Mouse (Mus musculus): ENCODE data around the gene Prickle3.
"Not testable (repeated sequence)": the region's sequence is repeated elsewhere in the genome, so short reads cannot be mapped to it uniquely, and the experiment has no call there.

The Prickle3 gene

DNA sequence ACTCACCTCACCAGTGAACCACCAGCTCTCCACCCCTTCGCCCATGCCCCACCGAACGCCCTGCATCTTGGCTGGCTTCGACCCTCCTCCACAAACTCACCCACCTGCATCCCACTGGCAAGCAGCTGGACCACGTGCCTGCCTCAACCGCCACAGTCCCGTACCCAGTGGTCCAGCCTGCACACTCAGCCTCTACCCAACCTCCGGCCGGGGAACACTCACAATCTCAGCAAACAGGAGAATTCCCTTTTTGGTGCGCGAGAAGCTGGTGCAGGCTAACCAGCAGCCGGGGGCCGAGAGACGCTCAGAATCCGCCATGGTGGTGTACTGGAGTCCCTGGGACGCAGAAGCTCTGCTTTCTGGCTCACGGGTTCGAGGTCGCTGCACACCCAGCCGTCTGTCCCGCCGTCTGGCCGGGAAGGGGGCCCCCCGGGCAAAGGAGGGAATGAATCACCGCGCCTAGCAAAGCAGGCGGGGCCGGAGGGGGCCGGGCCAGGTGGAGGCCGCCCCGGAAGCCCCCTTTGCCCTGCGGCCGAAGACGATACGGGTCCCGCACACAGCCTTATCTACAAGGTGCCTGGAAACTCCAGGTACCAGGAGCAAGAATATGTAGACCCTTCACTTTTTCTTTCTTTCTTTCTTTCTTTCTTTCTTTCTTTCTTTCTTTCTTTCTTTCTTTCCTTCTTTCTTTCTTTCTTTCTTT, 14.0 kb downstream of the Prickle3 start, which contains the start of gene Plp2:
Plp2 (minus strand) TSS at position 470 of the 703 bp plus-strand sequence.
- DNase-seq (ENCODE audit: low read depth in 1 of 2, low spot score in 2 of 2): no peak

DNA sequence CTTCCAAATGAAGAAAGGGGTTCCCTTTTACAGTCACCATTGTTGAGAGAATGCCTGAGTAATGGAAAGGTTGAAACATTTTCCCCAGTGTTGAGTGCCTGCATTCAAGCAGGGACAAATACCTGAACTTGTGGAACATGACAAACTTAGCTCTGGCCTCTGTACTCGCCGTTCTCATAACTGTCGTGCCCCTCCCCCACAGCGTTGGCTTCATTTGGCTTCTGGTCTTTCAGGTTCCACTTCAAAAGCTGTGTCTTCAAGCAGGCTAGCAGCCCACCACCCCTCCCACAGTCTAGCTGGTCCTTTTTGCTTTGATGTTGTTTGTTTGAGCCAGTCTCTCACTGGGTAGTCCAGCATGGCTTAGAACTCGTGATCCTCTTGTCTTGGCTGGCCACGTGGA, 15.7 kb downstream of the Prickle3 start:
- DNase-seq (ENCODE audit: low read depth in 1 of 2, low spot score in 2 of 2): no peak

GRCm38 (mm10) chrX:7673578-7674281, 16.7 kb downstream of the Prickle3 start:
- DNase-seq (ENCODE audit: low read depth in 1 of 2, low spot score in 2 of 2): no peak

- no peak for DNase-seq (ENCODE audit: low read depth in 1 of 2, low spot score in 2 of 2)
Observed at GRCm38 (mm10) chrX:7674284-7675000, 17.4 kb downstream of the Prickle3 start.

- DNase-seq (ENCODE audit: low read depth in 1 of 2, low spot score in 2 of 2): no peak
Observed at GRCm38 (mm10) chrX:7675001-7675380, 17.9 kb downstream of the Prickle3 start.

- no peak for DNase-seq (ENCODE audit: low read depth in 1 of 2, low spot score in 2 of 2)
Observed at GRCm38 (mm10) chrX:7678986-7679385, 21.9 kb downstream of the Prickle3 start.

- peak; percentile 48 to 73 for DNase-seq (ENCODE audit: low read depth in 1 of 2, low spot score in 2 of 2)
Observed at GRCm38 (mm10) chrX:7679405-7680056, 22.5 kb downstream of the Prickle3 start.

DNA sequence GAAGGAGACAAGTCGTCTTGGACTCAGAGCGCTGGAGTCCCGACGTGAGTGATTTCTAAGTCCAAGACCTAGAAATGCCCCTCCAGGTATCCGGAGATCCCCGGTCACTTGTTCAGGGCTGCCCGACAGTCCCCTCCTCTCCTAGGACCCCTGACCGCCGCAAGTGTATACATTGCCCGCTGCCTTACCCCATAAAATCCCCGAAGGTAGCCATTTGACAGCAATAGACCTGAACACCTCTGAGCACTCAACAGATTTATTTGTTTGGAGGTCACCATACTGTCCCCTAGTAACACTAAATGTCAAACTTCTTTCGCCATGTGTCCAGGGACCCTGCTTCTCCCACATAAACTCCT, 23.0 kb downstream of the Prickle3 start:
- DNase-seq (ENCODE audit: low read depth in 1 of 2, low spot score in 2 of 2): no peak

GRCm38 (mm10) chrX:7680864-7681263, 23.8 kb downstream of the Prickle3 start, which contains the start of gene Magix:
TSS of gene Magix (minus strand) at chrX:7681251.
- DNase-seq (ENCODE audit: low read depth in 1 of 2, low spot score in 2 of 2): no peak

- DNase-seq (ENCODE audit: low read depth in 1 of 2, low spot score in 2 of 2): no peak
Observed at GRCm38 (mm10) chrX:7688321-7688720, 31.3 kb downstream of the Prickle3 start.

DNA sequence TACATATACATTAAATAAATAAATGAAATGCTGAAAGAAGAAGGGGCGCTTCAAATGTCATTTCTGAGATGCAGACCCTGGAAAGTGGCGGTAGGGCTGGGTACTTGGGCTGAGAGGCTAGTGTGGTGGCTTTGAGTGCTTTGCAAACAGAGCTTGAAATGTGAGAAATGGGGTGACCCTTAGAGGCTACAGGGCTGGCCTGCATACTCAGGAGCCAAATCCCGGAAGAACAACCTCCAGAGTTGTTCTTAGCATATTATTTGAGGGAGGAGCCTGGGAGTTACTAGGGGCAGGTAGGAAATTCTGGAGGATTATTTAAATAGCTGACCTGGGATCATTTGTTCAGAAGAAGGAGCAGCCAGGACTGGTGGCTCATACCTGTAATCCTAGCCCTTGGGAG, 33.4 kb downstream of the Prickle3 start:
- DNase-seq (ENCODE audit: low read depth in 1 of 2, low spot score in 2 of 2): no peak

DNA sequence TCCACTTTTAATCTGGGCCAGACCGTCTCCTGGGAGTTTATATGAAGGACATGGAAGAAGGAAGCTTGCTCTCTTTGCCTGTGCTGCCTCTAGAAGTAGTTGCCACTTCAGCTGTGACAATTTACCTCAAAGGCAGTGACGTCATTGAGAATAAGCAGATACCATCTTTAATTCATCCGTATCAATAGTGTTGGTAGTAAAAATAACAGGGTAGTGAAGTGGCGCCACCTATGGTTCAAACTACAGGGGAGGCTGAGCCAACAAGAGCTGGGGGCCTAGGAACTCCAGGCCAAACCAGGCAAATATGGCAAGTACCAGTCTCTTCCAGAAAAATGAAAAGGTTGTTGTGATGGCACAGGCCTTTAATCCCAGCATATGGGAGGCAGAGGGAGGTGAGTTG, 35.8 kb downstream of the Prickle3 start:
- no peak for DNase-seq (ENCODE audit: low read depth in 1 of 2, low spot score in 2 of 2)

DNA sequence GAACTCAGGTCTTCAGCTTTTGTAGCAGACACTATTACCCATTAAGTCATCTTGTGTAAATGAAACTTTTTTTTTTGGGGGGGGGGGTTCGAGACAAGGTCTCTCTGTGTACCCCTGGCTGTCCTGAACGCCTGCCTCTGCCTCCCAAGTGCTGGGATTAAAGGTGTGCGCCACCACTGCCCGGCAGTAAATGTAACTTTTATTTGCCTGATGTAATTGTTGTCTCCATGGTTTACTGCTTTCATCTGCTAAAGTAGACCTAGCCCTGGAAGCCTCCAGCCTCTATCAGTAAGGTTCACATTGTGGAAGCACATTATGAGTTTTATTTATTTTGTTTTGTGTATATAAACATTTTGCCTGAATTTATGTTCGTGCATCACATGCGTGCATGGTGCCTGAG, 39.5 kb downstream of the Prickle3 start:
- no peak for DNase-seq (ENCODE audit: low read depth in 1 of 2, low spot score in 2 of 2)

DNA sequence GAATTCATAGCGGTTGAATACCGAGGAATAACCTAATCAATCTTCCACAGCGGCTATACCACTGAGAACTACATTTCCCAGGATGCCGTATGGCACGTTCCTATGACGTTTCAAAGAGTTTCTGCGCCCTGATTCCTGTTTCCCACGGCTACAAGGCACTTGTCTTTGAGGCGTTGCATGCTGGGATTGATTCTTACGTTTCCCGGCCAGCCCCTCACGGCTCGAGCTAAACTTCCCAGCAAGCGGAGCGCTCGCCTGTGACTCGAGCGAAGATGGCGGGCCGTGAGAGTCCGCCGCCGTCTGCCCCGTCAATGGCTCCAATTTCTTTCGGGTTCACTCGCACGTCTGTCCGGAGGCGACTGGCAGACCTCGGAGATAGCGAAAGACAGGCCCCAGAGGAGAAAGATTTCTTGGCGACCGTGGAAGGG, 39.9 kb downstream of the Prickle3 start, which contains the start of gene Gpkow:
Gpkow (plus strand) TSS at position 178 of the 428 bp plus-strand sequence.
- DNase-seq (ENCODE audit: low read depth in 1 of 2, low spot score in 2 of 2): peak; percentile 39 to 69

DNA sequence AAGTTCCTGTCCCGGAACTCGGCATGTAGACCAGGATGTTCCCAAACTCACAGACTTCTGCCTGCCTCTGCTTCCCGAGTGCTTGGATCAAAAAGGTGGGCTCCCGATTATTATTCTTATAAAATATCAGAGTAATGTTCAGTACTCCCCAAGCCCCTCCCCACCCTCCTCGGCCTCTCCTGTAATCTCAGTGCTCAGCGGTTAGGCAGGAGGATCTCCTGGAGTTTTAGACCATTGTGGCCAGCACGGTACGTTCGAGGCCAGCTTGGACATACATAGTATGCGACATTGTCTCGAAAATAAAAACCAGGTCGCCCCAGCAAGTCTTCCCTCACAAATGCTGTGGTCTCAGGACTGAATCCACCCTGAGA, 56.7 kb downstream of the Prickle3 start:
- not testable (repeated sequence) for DNase-seq (ENCODE audit: low read depth in 1 of 2, low spot score in 2 of 2)

DNA sequence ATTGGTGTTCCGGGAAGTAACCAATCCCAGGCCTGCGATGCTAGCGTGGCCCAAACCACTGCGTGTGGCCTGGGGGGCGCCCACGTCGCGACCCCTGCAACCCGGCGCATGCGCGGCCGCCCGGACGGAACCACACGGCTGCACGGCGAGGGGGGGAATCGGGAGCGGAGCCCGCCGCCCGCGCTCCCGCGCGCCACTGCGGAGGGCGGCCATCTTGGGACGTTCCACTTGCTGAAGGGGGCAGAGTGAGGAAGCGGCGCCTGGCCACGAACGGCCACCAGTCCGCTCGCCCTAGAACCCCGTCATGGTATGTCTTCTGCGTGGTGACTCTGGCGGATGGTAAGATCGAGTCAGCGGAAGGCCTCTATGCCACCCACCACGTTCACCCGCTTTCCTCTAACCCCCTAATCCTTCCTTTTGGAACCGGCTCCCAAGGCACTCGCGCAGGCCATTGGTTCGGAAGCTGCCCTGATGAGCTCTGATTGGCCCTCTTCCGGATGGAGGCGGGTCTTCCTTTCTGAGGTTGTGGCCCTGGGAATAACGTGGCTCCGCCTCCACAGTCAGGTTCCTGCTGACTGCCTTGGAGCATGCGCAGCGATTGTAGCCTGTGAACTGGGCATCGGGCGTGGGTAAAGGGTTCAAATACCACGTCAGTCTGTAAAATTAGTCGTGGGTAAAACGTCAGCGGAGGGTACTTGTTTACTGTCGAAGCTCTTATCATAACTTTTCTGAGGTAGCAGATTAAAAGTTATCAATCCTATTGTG, 57.3 kb downstream of the Prickle3 start, which contains the start of gene Wdr45:
Wdr45 (plus strand) TSS at position 199 of the 765 bp plus-strand sequence.
- peak; percentile 78 to 81 for DNase-seq (ENCODE audit: low read depth in 1 of 2, low spot score in 2 of 2)

DNA sequence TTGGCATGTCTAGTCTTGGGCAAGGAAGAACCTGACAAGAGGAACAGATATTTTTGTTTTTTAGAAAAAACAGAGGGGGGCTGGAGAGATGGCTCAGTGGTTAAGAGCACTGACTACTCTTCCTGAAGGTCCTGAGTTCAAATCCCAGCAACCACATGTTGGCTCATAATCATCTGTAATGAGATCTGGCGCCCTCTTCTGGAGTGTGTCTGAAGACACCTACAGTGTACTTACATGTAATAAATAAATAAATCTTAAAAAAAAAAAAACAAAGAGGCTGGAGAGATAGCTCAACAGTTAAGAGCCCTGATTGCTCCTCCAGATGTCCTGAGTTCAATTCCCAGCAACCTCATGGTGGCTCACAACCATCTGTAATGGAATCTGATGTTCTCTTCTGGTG, 59.0 kb downstream of the Prickle3 start:
- DNase-seq (ENCODE audit: low read depth in 1 of 2, low spot score in 2 of 2): not testable (repeated sequence)

Data from monocyte, adult 2 months (primary cell).